Mouse (Mus musculus): ENCODE measurements around the gene Ylpm1.

DNA sequence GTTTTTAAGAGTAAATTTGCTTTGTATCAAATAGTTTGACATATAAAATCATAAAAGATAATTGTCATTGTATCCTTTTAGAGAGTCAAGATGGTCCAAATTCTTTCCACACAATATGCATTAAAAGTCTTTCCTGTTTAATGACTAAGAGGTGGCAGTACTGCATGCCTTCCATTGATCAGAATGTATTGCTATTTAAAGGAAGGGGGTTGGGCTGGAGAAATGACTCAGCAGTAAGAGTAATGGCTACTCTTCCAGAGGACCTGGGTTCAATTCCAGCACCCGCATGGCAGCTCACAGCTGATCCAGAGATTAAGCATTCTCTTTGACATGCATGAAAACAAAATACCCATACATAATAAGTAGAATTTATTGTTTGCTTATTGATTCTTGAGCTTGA, 25.9 kb downstream of the Ylpm1 start:
- no peak for TF ChIP-seq CTCF (IDR thresholded peaks at IDR 0.05; ENCODE audit: low read depth)
- no peak for TF ChIP-seq EP300 (IDR thresholded peaks at IDR 0.05; ENCODE audit: low read depth)
